Mouse (Mus musculus): ENCODE measurements at regions not wholly inside any gene's neighbourhood (a gene's known extent, or its start where the extent isn't known, plus 50 kb on each side); places are given as distances from the start of the nearest gene placed in this dataset.

DNA sequence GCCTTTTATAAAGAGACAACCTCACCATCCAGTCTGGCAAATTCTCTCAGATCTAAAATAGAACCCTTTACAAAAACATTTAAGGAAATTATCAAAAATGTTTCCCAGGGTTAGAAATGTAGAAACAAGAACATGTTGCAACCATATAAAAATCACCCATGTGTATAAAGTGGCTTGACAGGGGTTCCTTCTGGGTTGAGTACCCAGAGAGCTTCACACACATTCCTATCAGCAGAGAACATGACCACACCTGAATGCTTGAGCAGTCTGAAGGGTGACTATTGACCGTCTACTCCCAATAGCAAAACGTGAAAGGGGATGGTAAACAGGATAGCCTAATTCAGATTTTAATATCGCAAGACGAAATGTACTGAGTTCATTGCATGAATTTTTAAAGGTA lies 57.8 kb upstream of the Zfand5 start:
- no peak overlapping the region for H3K4me3 ChIP-seq
- no peaks in the 10 kb centered on the region for H3K4me1 ChIP-seq
- 89% methylated on average over 4 of the region's 4 CpGs for WGBS
- no peak overlapping the region for H3K4me2 ChIP-seq (replicated peaks)
- no peaks in the 10 kb centered on the region for H3K36me3 ChIP-seq
- H3K27ac ChIP-seq = no peak overlapping the region
- H3K27me3 ChIP-seq = no peaks in the 10 kb centered on the region
- H3K9ac ChIP-seq = no peak overlapping the region
- no peak for ATAC-seq (ENCODE audit: insufficient number of reproducible peaks, insufficient read depth, low FRiP score, low TSS enrichment)
- H3K9me3 ChIP-seq = no peaks in the 10 kb centered on the region

DNA sequence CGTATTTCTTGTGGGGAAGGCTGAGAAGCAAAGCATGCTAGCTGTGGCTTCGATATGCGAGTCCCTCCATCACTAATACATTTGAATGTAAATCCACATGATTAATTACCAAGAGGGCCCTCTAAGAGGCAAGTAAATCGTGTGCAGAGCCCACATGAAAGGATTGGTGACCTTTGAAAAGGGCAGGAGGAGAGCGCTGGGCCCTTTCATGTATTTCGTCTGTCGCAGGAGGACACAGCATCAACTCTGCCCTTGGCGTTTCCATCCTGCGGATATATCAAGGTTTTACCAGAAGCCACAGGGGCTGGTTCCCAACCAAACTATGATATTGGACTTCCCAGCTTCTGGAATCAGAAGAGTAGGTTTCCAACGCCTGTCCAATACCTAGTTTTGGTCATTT lies 78.6 kb upstream of the Zfand5 start:
- Histone ChIP-seq H3K9ac (no peak overlapping the region), H3K4me3 (no peak overlapping the region), H3K27me3 (no peaks in the 10 kb centered on the region), H3K4me2 (replicated peaks) (no peak overlapping the region), H3K27ac (no peak overlapping the region), H3K4me1 (no peaks in the 10 kb centered on the region), H3K9me3 (no peaks in the 10 kb centered on the region), H3K36me3 (no peaks in the 10 kb centered on the region)
- 78% methylated on average over 10 of the region's 10 CpGs for WGBS
- no peak for ATAC-seq (ENCODE audit: insufficient number of reproducible peaks, insufficient read depth, low FRiP score, low TSS enrichment)

DNA sequence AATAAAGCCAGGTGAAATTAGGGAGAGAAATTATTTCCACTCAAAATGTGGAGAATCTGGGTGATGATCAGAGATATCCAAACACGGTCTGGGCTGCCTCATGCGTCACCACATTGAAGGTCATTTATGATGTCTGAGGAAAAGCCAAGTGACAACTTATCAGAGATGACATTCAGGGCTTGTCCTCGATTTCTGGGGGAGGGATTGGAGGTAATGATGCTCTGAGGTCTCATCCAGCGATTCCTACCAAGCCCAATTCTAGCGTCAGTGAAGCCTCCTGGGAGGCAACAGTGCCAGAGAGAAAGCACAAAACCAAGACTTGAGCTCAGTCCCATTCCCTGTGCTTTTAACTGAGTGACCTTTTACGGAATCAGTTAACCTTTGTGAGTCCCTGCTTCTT lies 79.5 kb upstream of the Zfand5 start:
- no peak for ATAC-seq (ENCODE audit: insufficient number of reproducible peaks, insufficient read depth, low FRiP score, low TSS enrichment)
- H3K4me1 ChIP-seq = no peaks in the 10 kb centered on the region
- no peak overlapping the region for H3K4me2 ChIP-seq (replicated peaks)
- H3K9me3 ChIP-seq = no peaks in the 10 kb centered on the region
- 73% methylated on average over 6 of the region's 6 CpGs for WGBS
- no peak overlapping the region for H3K4me3 ChIP-seq
- H3K9ac ChIP-seq = no peak overlapping the region
- no peak overlapping the region for H3K27ac ChIP-seq
- no peaks in the 10 kb centered on the region for H3K36me3 ChIP-seq
- H3K27me3 ChIP-seq = no peaks in the 10 kb centered on the region

DNA sequence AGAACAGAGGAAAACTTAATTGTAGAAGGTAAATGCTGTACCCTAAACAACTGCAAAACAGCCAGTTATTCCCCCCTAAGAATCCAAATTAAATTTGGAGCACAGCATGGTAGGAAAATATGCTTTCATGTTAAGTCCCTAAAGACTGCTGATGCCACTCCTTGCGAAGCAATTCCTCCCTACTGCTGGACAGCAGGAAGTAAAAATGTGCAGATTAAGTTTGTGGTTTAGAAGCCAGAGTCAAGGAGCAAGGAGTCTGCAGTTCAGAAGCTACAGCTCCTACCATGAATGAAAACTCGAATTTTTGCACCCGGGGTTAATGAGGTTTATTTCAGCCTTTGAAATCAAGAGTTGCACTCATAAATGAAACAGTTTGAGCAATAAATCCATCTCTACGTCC lies 82.9 kb upstream of the Zfand5 start:
- WGBS = 66% methylated on average over 4 of the region's 4 CpGs

DNA sequence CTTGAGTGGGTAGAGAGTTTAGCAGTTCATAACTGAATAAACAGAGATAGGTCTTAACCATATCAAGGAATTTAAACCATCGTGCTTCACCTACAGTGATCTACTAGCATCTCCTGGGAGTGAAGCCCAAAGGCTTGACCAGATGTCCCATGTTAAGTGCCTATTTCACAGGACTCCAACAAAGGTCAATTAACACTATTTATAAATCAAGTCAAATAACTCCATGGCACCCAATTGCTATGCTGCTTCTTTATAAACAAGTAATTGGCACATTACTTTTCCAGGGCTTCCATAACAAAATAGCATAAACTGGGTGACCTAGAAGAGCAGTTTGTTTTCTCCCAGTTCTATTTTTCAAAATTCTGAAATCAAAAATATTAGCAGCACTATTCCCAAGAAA lies 85.4 kb upstream of the Zfand5 start:
- no peaks in the 10 kb centered on the region for H3K4me1 ChIP-seq
- H3K4me2 ChIP-seq (replicated peaks) = no peak overlapping the region
- no peak overlapping the region for H3K4me3 ChIP-seq
- no peak for ATAC-seq (ENCODE audit: insufficient number of reproducible peaks, insufficient read depth, low FRiP score, low TSS enrichment)
- H3K27ac ChIP-seq = no peak overlapping the region
- H3K9ac ChIP-seq = no peak overlapping the region
- 96% methylated on average over 1 of the region's 1 CpGs for WGBS
- H3K9me3 ChIP-seq = no peaks in the 10 kb centered on the region
- no peaks in the 10 kb centered on the region for H3K27me3 ChIP-seq
- no peaks in the 10 kb centered on the region for H3K36me3 ChIP-seq

More for the DNA sequence above, 82.9 kb upstream of the Zfand5 start:
- H3K4me1 ChIP-seq = no peaks in the 10 kb centered on the region
- no peak overlapping the region for H3K27ac ChIP-seq
- H3K36me3 ChIP-seq = no peaks in the 10 kb centered on the region
- H3K9ac ChIP-seq = no peak overlapping the region
- no peaks in the 10 kb centered on the region for H3K9me3 ChIP-seq
- no peak overlapping the region for H3K4me2 ChIP-seq (replicated peaks)
- no peaks in the 10 kb centered on the region for H3K27me3 ChIP-seq
- no peak for ATAC-seq (ENCODE audit: insufficient number of reproducible peaks, insufficient read depth, low FRiP score, low TSS enrichment)
- H3K4me3 ChIP-seq = no peak overlapping the region

DNA sequence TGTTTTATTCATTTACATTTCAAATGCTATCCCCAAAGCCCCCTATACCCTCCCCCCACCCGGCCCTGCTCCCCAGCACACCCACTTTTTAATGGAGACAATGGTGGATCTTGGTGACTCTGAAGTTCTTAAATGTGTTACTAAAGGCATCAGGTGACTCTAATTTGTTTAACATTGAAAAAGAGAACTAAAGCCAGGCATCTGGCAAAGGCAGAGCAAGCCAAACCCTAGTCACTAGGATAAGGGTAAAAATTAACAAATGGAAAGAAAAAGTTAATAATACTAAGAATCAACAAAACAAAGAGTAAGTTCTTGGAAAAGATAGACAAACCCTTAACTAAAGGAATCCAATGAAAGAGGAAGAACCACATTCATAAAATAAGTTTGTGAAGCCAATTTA lies 86.1 kb upstream of the Zfand5 start:
- Histone ChIP-seq H3K4me3 (no peak overlapping the region), H3K36me3 (no peaks in the 10 kb centered on the region), H3K9ac (no peak overlapping the region), H3K4me2 (replicated peaks) (no peak overlapping the region), H3K27ac (no peak overlapping the region), H3K4me1 (no peaks in the 10 kb centered on the region), H3K9me3 (no peaks in the 10 kb centered on the region), H3K27me3 (no peaks in the 10 kb centered on the region)
- no peak for ATAC-seq (ENCODE audit: insufficient number of reproducible peaks, insufficient read depth, low FRiP score, low TSS enrichment)
- WGBS = 71% methylated on average over 1 of the region's 1 CpGs

DNA sequence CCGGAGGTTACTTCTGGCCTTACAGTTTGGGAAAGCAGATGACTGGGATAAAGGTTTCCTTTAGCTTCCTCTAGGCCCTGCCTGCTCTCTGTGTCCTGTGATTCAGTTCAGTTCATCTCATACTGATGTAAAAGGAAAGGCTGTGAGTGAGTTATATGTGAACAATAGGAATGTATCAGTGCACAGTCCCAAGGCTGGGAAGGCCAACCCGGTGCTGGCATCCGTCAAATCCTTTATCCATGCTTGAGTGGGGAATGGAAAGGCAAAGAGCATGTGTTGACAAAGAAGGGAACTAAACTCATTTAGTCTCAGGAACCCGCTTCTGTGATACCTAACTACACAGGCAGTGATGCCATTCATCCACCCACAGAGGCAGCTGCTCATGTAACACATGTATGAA lies 89.0 kb upstream of the Zfand5 start:
- Histone ChIP-seq H3K36me3 (no peaks in the 10 kb centered on the region), H3K4me2 (replicated peaks) (no peak overlapping the region), H3K27me3 (no peaks in the 10 kb centered on the region), H3K9me3 (no peaks in the 10 kb centered on the region), H3K27ac (no peak overlapping the region), H3K4me3 (no peak overlapping the region), H3K4me1 (no peaks in the 10 kb centered on the region), H3K9ac (no peak overlapping the region)
- 72% methylated on average over 4 of the region's 4 CpGs for WGBS
- ATAC-seq (ENCODE audit: insufficient number of reproducible peaks, insufficient read depth, low FRiP score, low TSS enrichment) = no peak

DNA sequence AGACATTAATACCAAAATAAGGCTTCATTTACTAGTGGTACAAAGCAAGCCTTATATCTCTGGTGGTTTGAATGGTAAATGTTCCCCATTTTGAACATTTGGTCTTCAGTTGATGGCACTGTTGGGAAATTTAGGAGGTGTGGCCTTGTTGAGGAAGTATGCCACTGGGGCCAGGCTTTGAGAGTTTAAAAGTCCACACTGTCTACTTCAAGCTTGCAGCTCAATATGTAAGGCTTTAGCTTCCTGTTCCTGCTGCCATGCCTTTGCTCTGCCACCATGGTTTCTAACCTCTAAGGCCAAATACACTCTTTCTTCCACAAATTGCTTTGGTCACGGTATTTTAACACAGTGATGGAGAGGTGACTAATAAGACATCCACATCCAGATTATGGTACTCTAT lies 92.2 kb upstream of the Zfand5 start:
- WGBS = 77% methylated on average over 1 of the region's 1 CpGs

DNA sequence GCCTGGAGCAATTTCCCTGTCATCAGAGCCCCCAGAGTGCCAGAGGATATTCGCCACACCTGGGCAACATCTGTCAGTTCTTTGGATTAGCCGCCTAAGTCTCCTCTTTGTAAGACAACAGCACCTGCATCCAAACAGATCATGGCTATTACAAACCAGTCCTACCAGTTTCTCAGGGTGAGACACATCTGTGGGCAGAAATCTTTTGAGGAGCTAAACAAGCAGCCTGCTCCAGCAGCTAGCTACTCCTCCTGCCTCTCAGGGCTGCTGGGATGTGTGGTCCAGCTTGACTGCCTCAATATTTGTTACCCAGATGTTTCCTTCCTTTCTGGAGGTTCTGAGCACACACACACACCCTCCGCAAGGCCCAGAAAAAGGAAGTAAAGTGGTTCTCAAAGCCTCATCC lies 96.6 kb upstream of the Zfand5 start:
- Histone ChIP-seq H3K36me3 (no peaks in the 10 kb centered on the region), H3K9ac (no peak overlapping the region), H3K9me3 (no peaks in the 10 kb centered on the region), H3K4me1 (no peaks in the 10 kb centered on the region), H3K27me3 (no peaks in the 10 kb centered on the region), H3K27ac (no peak overlapping the region), H3K4me3 (no peak overlapping the region), H3K4me2 (replicated peaks) (no peak overlapping the region)
- 55% methylated on average over 3 of the region's 3 CpGs for whole genome bisulfite sequencing
- ATAC-seq (ENCODE audit: insufficient number of reproducible peaks, insufficient read depth, low FRiP score, low TSS enrichment) = 0 out of 2 replicates have a peak, but pooled peaks have one; percentile 22

More for the DNA sequence above, 92.2 kb upstream of the Zfand5 start:
- H3K4me1 ChIP-seq = no peaks in the 10 kb centered on the region
- H3K36me3 ChIP-seq = no peaks in the 10 kb centered on the region
- ATAC-seq (ENCODE audit: insufficient number of reproducible peaks, insufficient read depth, low FRiP score, low TSS enrichment) = no peak
- no peak overlapping the region for H3K4me2 ChIP-seq (replicated peaks)
- no peaks in the 10 kb centered on the region for H3K27me3 ChIP-seq
- H3K4me3 ChIP-seq = no peak overlapping the region
- H3K27ac ChIP-seq = no peak overlapping the region
- no peaks in the 10 kb centered on the region for H3K9me3 ChIP-seq
- H3K9ac ChIP-seq = no peak overlapping the region

DNA sequence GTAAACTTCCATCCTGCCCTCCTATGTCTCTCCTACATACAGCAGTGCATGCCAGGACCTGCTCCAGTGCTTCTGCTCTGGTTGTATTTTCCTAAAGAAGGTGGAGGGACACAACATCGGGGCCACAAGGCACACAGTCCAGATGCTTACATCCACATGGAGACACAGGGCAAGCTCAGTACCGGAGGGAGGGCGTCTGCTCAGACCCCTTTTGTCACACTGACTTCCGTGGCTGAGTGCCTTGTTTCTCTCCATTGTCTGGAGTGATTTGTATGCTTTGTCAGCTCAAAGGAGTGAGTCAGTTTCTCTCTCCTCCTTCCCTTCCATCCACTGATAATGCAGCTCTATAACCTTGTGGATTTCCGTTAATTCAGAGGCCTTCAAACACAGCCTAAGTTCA lies 97.4 kb upstream of the Zfand5 start:
- Histone ChIP-seq H3K4me3 (no peak overlapping the region), H3K27me3 (no peaks in the 10 kb centered on the region), H3K4me2 (replicated peaks) (no peak overlapping the region), H3K9me3 (no peaks in the 10 kb centered on the region), H3K27ac (no peak overlapping the region), H3K36me3 (no peaks in the 10 kb centered on the region), H3K9ac (no peak overlapping the region), H3K4me1 (no peaks in the 10 kb centered on the region)
- WGBS = 51% methylated on average over 5 of the region's 5 CpGs
- ATAC-seq (ENCODE audit: insufficient number of reproducible peaks, insufficient read depth, low FRiP score, low TSS enrichment) = no peak

DNA sequence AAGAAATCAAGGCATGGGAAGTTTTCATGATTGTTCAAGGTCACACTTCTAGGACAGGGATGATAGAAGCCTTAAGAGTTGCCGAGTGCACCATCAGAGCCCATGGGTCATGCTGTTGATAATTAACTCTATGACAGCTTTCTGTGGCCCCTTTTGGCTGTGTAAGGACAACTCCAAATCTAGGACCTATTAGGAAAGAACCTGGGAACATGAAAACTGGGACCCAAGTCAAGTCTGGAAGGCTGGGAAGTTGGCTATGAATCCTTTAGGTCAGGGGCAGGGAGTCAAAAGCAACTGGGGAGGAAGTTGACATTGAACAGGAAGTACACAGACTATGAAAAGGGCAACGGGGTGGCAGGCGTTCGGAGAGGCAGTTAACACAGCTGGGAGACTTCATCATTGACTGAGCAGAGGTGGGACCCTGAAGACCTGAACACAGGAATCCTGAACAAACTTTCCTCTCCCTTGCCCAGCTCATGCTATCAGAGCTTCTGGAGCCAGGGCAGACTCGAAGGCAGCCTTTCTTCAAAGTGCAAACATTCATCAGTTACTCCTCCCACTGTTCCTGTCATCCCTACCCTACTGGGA lies 98.1 kb upstream of the Zfand5 start:
- Histone ChIP-seq H3K27me3 (no peaks in the 10 kb centered on the region), H3K4me2 (replicated peaks) (no peak overlapping the region), H3K9ac (no peak overlapping the region), H3K4me1 (no peaks in the 10 kb centered on the region), H3K4me3 (no peak overlapping the region), H3K9me3 (no peaks in the 10 kb centered on the region), H3K27ac (no peak overlapping the region), H3K36me3 (no peaks in the 10 kb centered on the region)
- WGBS = 70% methylated on average over 5 of the region's 5 CpGs
- ATAC-seq (ENCODE audit: insufficient number of reproducible peaks, insufficient read depth, low FRiP score, low TSS enrichment) = no peak

DNA sequence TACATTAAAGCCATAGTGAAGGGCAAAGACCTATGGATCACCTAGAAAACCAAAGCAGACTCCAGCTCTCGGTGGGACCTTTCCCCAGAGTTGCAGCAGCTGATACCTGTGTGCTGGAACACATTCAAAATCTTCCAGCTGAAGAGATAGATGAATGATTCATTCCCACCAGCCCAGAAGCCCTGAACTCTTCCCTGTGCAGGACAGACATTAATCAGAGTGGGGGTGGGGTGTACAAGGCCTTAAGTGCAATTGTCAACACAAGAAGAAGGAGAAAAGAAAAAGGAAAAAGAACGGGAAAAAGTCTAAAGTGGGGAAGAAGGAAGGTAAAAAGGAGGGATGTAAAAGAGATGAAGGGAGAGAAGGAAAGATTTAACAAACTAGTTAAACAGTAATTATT lies 100.9 kb upstream of the Zfand5 start:
- no peaks in the 10 kb centered on the region for H3K9me3 ChIP-seq
- H3K4me1 ChIP-seq = 0 out of 2 replicates have a peak, but pooled peaks cover 2% of the 10 kb centered on the region
- no peak overlapping the region for H3K9ac ChIP-seq
- ATAC-seq (ENCODE audit: insufficient number of reproducible peaks, insufficient read depth, low FRiP score, low TSS enrichment) = no peak
- H3K27ac ChIP-seq = no peak overlapping the region
- no peak overlapping the region for H3K4me3 ChIP-seq
- WGBS = 70% methylated on average over 2 of the region's 2 CpGs
- no peaks in the 10 kb centered on the region for H3K36me3 ChIP-seq
- no peak overlapping the region for H3K4me2 ChIP-seq (replicated peaks)
- H3K27me3 ChIP-seq = no peaks in the 10 kb centered on the region

DNA sequence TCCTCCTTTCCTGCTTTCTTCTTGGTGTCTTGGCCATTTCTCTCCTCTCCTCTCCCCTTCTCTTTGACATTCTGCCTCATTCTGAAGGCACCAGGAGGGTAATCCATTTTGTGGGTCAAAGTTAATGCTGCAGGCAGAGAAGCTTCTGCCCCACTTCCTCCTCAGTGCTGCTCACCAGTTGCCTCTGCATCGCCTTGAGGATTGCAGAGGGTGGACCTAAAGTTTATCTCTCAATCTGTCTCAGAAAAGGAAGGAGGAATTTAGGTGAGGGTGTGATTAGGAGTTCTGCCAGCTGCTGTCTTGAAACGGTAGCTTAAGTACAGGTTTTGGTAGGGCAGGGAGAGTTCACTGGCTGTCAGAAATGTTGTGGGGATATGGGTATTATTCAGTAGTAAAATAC lies 101.3 kb upstream of the Zfand5 start:
- Histone ChIP-seq H3K9ac (no peak overlapping the region), H3K4me1 (0 out of 2 replicates have a peak, but pooled peaks cover 2% of the 10 kb centered on the region), H3K27ac (no peak overlapping the region), H3K4me3 (no peak overlapping the region), H3K27me3 (no peaks in the 10 kb centered on the region), H3K36me3 (no peaks in the 10 kb centered on the region), H3K4me2 (replicated peaks) (no peak overlapping the region), H3K9me3 (no peaks in the 10 kb centered on the region)
- 31% methylated on average over 2 of the region's 2 CpGs for WGBS
- no peak for ATAC-seq (ENCODE audit: insufficient number of reproducible peaks, insufficient read depth, low FRiP score, low TSS enrichment)
